In genomic region chr13:42544536-42545094, GRCm38 (mm10) we compare ENCODE assay signal across 20 mouse cellular contexts.
DNase-seq lines count a peak whose midpoint lies in the region; ATAC-seq and TF ChIP-seq lines count a peak whose summit lies in the region.
"Had no signal": no experiment of that assay in that cellular context is flagged by ENCODE, and none has a peak within 500 bp of the region (broad histone marks: within the 10 kb centered on the region; RNA-seq: fewer than 3 reads in every experiment).

No protein-coding gene starts in this region.

- TF ChIP-seq EP300 in heart, postnatal 0 days (IDR thresholded peaks at IDR 0.05; ENCODE audit: low read depth), result no peak
- TF ChIP-seq EP300 in heart, adult 2 months (IDR thresholded peaks at IDR 0.05; ENCODE audit: insufficient read depth, low read depth, low read length), result no peak

- H3K9me3 ChIP-seq in heart, postnatal 0 days (replicated peaks; ENCODE audit: control insufficient read depth, low read length), result peaks cover 11% of the 10 kb centered on the region; the same call in 1 of the 2 replicates
- H3K9me3 ChIP-seq in kidney, postnatal 0 days (replicated peaks; ENCODE audit: low read length), result 0 out of 2 replicates have a peak, but pooled peaks cover 3% of the 10 kb centered on the region
- H3K9me3 ChIP-seq: embryonic facial prominence, embryonic 13.5 days; forebrain, embryonic 13.5 days had no signal

- TF ChIP-seq CTCF in heart, postnatal 0 days (IDR thresholded peaks at IDR 0.05; ENCODE audit: low read depth), result no peak
- TF ChIP-seq CTCF in heart, adult 2 months (IDR thresholded peaks at IDR 0.05), result no peak
- no peak for TF ChIP-seq CTCF in kidney, postnatal 0 days (IDR thresholded peaks at IDR 0.05; ENCODE audit: low read depth)

- no peaks in the 10 kb centered on the region for H3K79me2 ChIP-seq in heart, adult 2 months (replicated peaks; ENCODE audit: control insufficient read depth, insufficient read depth, low read length)

- H3K4me2 ChIP-seq in heart, postnatal 0 days (ENCODE audit: low read depth, low read length), result no peak overlapping the region
- H3K4me2 ChIP-seq in kidney, postnatal 0 days (ENCODE audit: low read length), result no peak overlapping the region
- H3K4me2 ChIP-seq: embryonic facial prominence, embryonic 13.5 days; forebrain, embryonic 13.5 days; midbrain, embryonic 12.5 days had no signal

- H3K4me3 ChIP-seq in heart, postnatal 0 days (ENCODE audit: low read depth, low read length), result no peak overlapping the region
- H3K4me3 ChIP-seq in heart, adult 2 months, result no peak overlapping the region
- H3K4me3 ChIP-seq in kidney, postnatal 0 days (replicated peaks; ENCODE audit: low read depth, low read length), result no peak overlapping the region
- H3K4me3 ChIP-seq: embryonic facial prominence, embryonic 13.5 days; erythroblast, embryonic 14.5 days; forebrain, embryonic 13.5 days; hindbrain, embryonic 10.5 days; midbrain, embryonic 12.5 days had no signal

- no peak overlapping the region for H3K27ac ChIP-seq in heart, postnatal 0 days (ENCODE audit: low read depth)
- H3K27ac ChIP-seq in heart, adult 2 months, result no peak overlapping the region
- H3K27ac ChIP-seq in kidney, postnatal 0 days, result no peak overlapping the region
- H3K27ac ChIP-seq: embryonic facial prominence, embryonic 13.5 days; forebrain, embryonic 13.5 days; hindbrain, embryonic 10.5 days; hindbrain, postnatal 0 days; midbrain, embryonic 12.5 days; stomach, postnatal 0 days had no signal

- no peak for TF ChIP-seq POLR2A in heart, adult 2 months (IDR thresholded peaks at IDR 0.05; ENCODE audit: insufficient read depth, low read depth, low read length)

- H3K36me3 ChIP-seq in heart, postnatal 0 days (replicated peaks; ENCODE audit: control insufficient read depth, insufficient read depth, low read length), result no peaks in the 10 kb centered on the region
- peaks cover 4% of the 10 kb centered on the region for H3K36me3 ChIP-seq in heart, adult 2 months (ENCODE audit: control insufficient read depth, insufficient read depth, low read length)
- H3K36me3 ChIP-seq in kidney, postnatal 0 days (ENCODE audit: insufficient read depth, low read length), result no peaks in the 10 kb centered on the region
- H3K36me3 ChIP-seq: embryonic facial prominence, embryonic 13.5 days; hindbrain, embryonic 10.5 days; midbrain, embryonic 12.5 days had no signal

- intact Hi-C loops in heart, adult 2 months (cut with DNase I), result no loop called here

- H3K4me1 ChIP-seq in heart, postnatal 0 days (ENCODE audit: control insufficient read depth, insufficient read depth), result peaks cover 13% of the 10 kb centered on the region
- peaks cover 5% of the 10 kb centered on the region for H3K4me1 ChIP-seq in heart, adult 2 months (ENCODE audit: control insufficient read depth, insufficient read depth, low read length)
- no peaks in the 10 kb centered on the region for H3K4me1 ChIP-seq in kidney, postnatal 0 days (replicated peaks; ENCODE audit: insufficient read depth, low read length)
- H3K4me1 ChIP-seq: forebrain, embryonic 13.5 days; hindbrain, embryonic 10.5 days; midbrain, embryonic 12.5 days had no signal

- no peaks in the 10 kb centered on the region for H3K27me3 ChIP-seq in heart, postnatal 0 days (ENCODE audit: control insufficient read depth, insufficient read depth, low read length)
- H3K27me3 ChIP-seq in heart, adult 2 months (ENCODE audit: control insufficient read depth, insufficient read depth, low read length), result no peaks in the 10 kb centered on the region
- no peaks in the 10 kb centered on the region for H3K27me3 ChIP-seq in kidney, postnatal 0 days (ENCODE audit: insufficient read depth, low read length)
- H3K27me3 ChIP-seq: embryonic facial prominence, embryonic 13.5 days; forebrain, embryonic 13.5 days; midbrain, embryonic 12.5 days had no signal

- DNase-seq in heart, postnatal 0 days (ENCODE audit: low spot score), result peak; percentile 61
- no peak for DNase-seq in heart, adult 2 months
- peak; percentile 13 to 28 for DNase-seq in kidney, adult 8-10 months
- peak; percentile 78 for DNase-seq in kidney, postnatal 0 days (ENCODE audit: low spot score)
- peak; percentile 27 for DNase-seq in mesoderm, embryonic 11.5 days (ENCODE audit: low read depth, low spot score)
- no peak for DNase-seq in natural killer cell, adult 2 months (ENCODE audit: low spot score in 2 of 2)
- DNase-seq in adrenal gland, adult 8-10 months, result no peak
- DNase-seq: adrenal gland, postnatal 25 days; cerebellum, adult 9-10 months; layer of hippocampus, postnatal 36 days; thymus, adult 2 months had no signal

- 0 out of 2 replicates have a peak, but pooled peaks have one; percentile 33 for ATAC-seq in heart, postnatal 0 days (ENCODE audit: insufficient read depth, low read depth)
- no peak for ATAC-seq in kidney, postnatal 0 days (replicated peaks; ENCODE audit: low FRiP score, low read depth)
- ATAC-seq: forebrain, embryonic 13.5 days; hindbrain, postnatal 0 days; intestine, embryonic 16.5 days; lung, postnatal 0 days had no signal

- no peak overlapping the region for H3K9ac ChIP-seq in heart, postnatal 0 days (replicated peaks; ENCODE audit: low read depth, low read length)
- no peak overlapping the region for H3K9ac ChIP-seq in heart, adult 2 months (ENCODE audit: low read depth, low read length)
- no peak overlapping the region for H3K9ac ChIP-seq in kidney, postnatal 0 days (ENCODE audit: low read depth, low read length)
- H3K9ac ChIP-seq: embryonic facial prominence, embryonic 13.5 days; forebrain, embryonic 13.5 days; midbrain, embryonic 12.5 days had no signal

- 56% methylated on average over 4 of the region's 4 CpGs for WGBS in heart, postnatal 0 days
- 49% methylated on average over 4 of the region's 4 CpGs for WGBS in heart, adult 2 months
- WGBS in kidney, postnatal 0 days, result 26% methylated on average over 4 of the region's 4 CpGs

Comparison
In these comparisons a context has a peak if more than half of its experiments do, and no peak if none do; other contexts are left out.
1. DNase-seq: peak in heart, postnatal 0 days (single experiment), kidney, adult 8-10 months (2 of 2), kidney, postnatal 0 days (single experiment) and mesoderm, embryonic 11.5 days (single experiment); none in heart, adult 2 months (0 of 2), natural killer cell, adult 2 months (0 of 2) and adrenal gland, adult 8-10 months (single experiment).